Mouse (Mus musculus): ENCODE results near the gene Hist1h2bc.
"Not testable (repeated sequence)": the region's sequence is repeated elsewhere in the genome, so short reads cannot be mapped to it uniquely, and the experiment has no call there.

Hist1h2bc gene

GRCm38 (mm10) chr13:23699767-23700166, 15.8 kb downstream of the Hist1h2bc start:
- DNase-seq (ENCODE audit: low spot score) = no peak

DNA sequence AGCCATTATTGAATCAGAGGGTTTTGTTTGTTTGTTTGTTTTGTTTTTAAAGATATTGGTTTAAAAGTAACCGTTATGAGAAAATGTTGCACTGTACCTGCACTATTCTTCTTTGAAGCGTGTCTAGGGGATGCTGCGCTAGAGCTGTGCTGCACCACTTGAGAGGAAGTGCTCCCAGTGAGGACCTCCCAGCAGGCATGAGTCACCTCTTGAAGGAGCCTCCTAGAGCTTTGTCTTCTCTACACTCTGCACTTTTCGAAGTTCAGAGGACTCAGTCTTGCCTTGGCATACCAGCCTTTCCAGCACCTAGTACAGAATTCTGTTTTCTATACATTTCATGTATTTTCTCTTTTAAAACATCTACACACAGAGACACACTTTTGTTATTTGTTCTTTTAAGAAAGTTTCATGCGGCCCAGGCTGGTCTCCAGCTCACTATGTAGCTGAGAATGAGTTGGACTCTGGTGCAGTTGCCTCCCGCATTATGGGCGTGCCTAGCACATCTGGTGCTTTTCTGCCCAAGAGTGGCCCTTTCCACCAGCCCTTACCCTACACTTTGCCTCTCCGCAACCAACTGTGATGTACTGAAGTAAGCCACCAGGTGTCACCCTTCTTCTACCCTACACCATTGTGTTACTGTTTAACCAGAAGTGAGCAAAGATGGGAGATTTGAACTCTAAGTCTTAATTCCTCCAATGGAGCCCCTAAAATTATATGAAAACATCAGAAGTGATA, 17.0 kb downstream of the Hist1h2bc start:
- DNase-seq (ENCODE audit: low spot score) = peak; percentile 86

DNA sequence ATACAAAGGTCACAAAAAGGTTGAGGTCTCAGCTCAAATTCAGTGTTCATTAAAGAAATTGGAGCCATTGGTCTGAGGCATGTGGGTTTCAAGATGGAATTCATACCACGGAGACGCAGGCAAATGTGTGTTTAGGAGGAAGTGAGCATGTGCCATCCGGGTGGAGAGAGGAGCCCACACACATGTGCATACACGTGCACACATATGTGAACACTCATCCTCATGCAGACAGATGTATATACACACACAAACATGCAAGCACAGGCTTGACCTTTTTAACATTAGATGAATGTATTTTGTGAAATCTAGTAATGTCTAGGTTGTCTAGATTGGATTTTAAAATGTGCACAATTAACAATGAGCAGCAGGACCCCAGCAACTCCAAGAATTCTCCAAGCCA, 18.2 kb downstream of the Hist1h2bc start:
- no peak for DNase-seq (ENCODE audit: low spot score)

- DNase-seq (ENCODE audit: low spot score) = not testable (repeated sequence)
These were observed 18.8 kb downstream of the Hist1h2bc start for GRCm38 (mm10) chr13:23702801-23703200.

DNA sequence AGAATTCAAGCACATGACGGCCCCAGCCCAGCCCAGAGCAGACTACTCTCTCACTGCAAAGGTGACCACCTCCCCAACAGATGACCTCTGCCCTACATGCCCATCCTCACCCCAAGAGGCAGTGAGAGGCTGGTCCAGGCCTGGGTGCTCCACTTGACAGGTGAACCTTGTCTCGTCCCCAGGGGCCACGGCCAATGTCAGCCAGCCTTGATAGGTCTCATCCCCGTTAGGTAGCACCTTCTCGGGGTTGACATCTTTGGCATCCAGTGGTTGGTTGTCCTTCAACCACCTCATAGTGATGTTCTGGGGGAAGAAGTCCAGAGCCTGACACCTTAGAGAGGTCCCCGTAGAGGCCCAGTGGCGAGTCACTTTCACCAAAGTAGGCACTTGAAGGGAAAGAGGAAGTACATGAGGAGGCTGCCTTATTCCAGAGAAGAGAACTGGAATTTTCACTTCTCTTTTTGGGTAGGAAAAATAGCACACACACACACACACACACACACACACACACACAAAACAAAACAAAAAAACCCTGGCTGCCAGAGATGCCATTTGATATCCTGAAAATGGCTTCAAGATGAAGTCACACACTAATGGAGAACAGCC, 21.9 kb downstream of the Hist1h2bc start:
- DNase-seq (ENCODE audit: low spot score) = no peak

DNA sequence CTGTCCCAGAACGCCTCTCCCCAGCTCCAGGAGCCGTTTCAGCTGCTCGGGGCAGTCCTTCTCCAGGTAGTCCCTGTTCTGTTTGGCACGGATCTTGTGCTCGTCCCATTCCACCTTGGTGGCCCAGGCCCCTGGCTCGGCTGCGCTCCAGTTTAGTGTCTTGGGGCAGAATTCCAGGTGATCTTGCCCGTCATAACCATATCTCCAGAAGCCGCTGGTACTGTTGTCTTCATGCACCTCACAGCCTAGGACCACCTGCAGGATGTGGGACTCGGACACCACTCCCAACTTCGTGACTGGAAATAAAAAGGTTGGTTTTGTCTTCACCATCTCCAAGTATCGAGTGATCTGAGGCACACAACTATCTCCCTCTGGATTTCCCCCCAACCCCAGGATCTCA, 22.8 kb downstream of the Hist1h2bc start:
- no peak for DNase-seq (ENCODE audit: low spot score)

DNA sequence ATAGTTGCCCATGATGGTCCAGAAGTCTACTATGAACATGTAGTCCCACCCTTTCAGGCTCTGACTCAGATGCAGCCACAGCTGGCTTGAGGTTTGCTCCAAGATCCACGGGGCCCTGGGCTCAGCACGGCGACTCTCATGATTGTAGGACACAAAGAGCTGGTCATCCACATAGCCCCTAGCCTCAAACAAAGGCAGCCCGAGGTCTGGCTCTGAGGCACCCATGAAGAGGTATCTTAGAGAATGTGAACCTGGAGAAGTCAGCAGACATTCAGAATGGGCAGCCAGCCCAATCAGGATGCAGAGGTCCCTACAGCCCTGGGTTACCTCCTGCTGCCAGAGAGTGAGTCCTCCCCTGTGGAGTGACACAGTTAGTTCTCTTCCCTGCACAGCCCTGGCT, 24.0 kb downstream of the Hist1h2bc start:
- DNase-seq (ENCODE audit: low spot score) = no peak

- DNase-seq (ENCODE audit: low spot score) = no peak
These were observed 24.7 kb downstream of the Hist1h2bc start for GRCm38 (mm10) chr13:23708654-23709053.

- DNase-seq (ENCODE audit: low spot score) = no peak
These were observed 25.8 kb downstream of the Hist1h2bc start for GRCm38 (mm10) chr13:23709714-23710373.

DNA sequence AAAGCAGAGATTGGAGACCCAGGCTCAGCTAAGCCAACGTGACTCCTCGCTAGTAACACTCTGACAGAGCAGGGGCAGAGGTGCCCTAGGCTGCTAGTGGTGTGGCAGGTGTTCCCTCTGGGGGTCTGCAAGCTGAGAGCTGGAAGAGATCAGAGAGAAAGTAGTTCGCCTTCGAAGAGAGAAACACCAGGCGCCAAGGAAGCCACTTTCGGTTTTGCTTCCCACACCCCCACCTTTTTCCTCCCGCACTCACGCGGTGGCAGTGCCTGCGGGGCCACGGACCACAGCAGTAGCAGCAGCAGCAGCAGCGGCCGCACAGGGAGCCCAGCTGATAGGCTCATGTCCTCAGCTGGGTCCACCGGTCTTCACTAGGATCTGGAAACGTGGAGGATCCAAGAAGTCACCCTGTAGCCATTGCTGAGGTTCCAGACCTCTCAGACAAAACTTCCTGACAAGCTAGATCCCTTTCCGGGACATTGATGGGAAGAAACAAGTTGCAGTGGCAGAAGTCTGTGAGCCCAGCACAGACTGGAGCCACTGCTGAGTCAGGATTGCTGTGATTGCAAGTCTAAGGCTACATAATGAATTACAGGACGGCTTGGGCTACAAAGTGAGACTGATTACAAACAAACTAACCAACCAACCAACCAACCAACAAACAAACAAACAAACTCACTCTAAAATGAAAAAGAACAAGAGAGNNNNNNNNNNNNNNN, 26.5 kb downstream of the Hist1h2bc start, which contains the start of gene Hfe:
Hfe (minus strand) TSS at position 481 of the 716 bp plus-strand sequence.
- DNase-seq (ENCODE audit: low spot score) = no peak

DNA sequence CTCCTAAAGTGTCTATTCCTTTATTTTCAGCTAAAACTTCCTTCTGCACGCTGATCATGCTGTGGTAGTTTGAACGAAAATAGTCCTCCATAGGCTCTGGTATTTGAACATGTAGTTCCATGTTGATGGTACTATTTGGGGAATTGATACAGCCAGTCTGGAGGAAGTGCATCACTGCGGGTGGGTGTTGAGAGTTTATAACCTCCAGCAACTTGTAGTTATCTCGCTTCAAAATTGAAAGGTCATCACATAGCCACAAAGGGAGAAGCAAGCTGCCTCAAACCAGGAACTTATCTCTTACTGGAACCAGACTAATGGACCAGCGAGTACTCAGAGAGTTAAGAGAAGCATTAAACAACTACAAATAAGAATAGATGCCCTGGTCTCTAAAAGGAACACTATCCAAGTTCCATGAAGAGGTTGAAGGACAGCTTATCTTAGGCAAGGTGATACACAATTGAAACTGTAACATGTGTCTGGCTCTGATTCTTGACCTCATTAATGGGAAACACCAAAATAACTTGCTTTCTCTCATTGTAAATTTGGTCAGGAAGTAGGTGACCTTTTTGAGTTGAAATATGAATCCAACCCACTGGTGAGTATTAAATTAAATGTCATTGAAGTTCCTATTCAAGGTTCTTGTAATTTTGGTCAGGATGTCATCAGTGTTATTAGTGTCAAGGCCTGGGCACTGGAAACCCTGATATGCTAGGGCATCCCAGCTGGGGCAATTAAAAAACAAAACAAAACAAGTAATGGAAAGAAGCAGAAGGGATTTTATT, 32.5 kb downstream of the Hist1h2bc start:
- no peak for DNase-seq (ENCODE audit: low spot score)

- no peak for DNase-seq (ENCODE audit: low spot score)
These were observed 33.2 kb downstream of the Hist1h2bc start for GRCm38 (mm10) chr13:23717176-23717575.

- DNase-seq (ENCODE audit: low spot score) = not testable (repeated sequence)
These were observed 33.7 kb downstream of the Hist1h2bc start for GRCm38 (mm10) chr13:23717593-23718245.

GRCm38 (mm10) chr13:23724239-23724638, 40.2 kb downstream of the Hist1h2bc start:
- no peak for DNase-seq (ENCODE audit: low spot score)

- DNase-seq (ENCODE audit: low spot score) = no peak
These were observed 41.2 kb downstream of the Hist1h2bc start for GRCm38 (mm10) chr13:23725213-23725612.

DNA sequence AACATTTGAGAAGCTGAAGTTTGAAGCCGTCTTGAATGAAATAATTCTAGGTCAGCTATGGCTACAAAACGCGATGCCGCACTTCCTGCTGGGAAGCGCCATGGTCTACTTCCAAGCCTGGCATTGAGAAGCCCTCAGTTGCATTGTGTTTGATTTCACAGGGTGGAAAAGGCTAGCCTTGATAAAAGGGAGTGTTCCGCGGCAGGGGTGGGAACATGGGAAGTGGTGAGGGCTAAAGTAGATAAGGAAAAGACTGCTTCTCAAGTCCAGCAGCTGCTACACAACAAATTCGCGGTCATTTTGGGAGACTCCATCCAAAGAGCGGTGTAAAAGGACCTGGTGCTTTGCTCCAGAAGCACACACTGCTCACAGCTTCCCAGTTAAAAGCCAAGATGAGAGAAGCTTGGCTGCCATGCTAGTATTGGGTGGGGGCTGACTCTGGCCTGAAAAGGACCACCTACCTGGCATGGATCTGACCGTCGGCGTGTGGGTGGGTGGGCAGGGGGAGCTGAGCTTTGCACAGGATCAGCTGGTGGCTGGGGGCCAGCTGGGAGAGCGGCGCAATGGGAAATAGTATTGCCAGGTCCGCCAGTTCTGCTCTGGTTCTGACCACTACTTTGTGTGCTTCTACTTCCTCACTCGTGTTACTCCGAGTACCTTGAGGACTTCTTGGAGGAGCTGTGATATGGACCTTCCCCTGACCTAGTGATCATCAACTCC, 44.6 kb downstream of the Hist1h2bc start:
- no peak for DNase-seq (ENCODE audit: low spot score)

DNA sequence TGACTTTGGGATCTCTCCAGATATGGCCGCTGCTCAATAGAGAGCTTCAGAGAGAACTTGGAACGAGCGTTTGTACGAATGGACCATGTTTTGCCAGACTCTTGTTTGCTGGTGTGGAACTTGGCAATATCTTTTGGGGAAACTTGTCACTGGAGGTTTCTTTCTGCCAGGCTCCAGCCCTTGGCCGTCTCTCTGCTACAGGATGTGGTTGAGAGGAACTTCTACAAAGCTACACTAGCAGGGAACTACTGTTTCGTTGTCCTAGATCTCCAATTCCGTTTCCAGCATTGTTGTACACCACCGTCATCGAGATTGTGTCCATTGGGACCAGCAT, 45.2 kb downstream of the Hist1h2bc start:
- DNase-seq (ENCODE audit: low spot score) = no peak

GRCm38 (mm10) chr13:23729706-23730105, 45.7 kb downstream of the Hist1h2bc start:
- DNase-seq (ENCODE audit: low spot score) = no peak

DNA sequence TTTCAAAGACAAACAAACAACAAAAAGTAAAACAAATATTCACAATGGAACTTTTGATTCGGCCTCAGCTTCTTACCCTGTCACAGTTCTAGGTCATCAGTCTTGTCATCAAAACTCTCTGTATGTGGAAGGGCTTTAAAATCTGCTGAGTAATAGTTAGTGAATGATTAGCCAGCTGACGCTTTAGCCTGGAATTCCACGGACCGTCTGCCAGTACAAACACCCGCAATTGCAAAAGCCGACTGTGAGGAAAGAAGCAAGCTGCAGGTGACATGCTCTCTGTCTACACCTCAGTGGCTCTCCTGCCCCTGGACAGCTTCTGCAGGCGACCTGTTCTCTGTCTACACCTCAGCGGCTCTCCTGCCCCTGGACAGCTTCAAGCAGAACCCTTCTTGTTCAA, 46.5 kb downstream of the Hist1h2bc start:
- DNase-seq (ENCODE audit: low spot score) = no peak

GRCm38 (mm10) chr13:23732156-23732804, 48.3 kb downstream of the Hist1h2bc start:
- DNase-seq (ENCODE audit: low spot score) = peak; percentile 45

Data from layer of hippocampus, adult 11-12 months (tissue).